Mouse (Mus musculus) ES-Bruce4 (cell line): ENCODE results near the gene Ccdc97.

ENCODE experiments used
- CTCF ChIP-seq: IDR thresholded peaks from one replicate; pipeline ENCODE4 v1.8.1; 2011; ENCODE audit warnings: low read depth, low read length
- POLR2A ChIP-seq: IDR thresholded peaks from one replicate; pipeline ENCODE4 v1.8.1; 2011; ENCODE audit warnings: low read length; ENCODE audit not compliant: insufficient read depth

DNA sequence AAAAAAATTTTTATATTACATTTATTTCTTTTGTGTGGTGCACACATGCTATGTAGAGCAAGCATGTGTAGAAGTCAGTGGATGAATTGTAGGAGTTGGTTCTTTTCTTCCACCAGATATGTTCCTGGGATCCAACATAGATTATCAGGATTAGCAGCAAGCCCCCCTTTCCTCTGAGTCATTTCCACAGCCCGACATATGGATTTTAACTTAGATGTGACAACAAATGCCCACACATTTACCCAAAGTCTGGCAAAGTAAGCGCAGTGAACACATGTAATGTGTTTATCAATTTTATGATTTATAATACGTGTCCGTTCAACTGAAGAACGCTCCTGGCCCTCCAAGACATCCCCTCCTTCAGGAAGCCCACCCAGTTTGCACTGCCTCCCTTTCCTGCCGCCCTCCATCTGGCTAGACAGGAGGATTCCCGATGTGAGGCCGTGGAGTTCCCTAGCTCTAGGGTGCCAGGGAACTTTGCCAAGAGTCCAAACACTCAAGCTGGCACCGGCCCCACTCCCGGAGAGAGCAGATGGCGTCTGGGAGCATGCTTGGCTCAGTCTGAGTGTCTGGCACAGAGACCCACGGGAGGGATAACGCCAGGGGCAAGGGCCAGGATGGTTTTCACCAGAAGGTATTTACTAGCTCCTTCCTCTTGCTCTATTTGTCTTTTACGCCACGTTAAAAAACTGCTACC lies 42.7 kb downstream of the Ccdc97 start:
- TF ChIP-seq CTCF (no peak), POLR2A (no peak)
